Mouse (Mus musculus) ovary, postnatal 10 days (tissue): ENCODE results near the gene Gsap.
A peak's percentile ranks its signal among the peaks of the same experiment; 100 is the strongest.
"Not testable (repeated sequence)": the region's sequence is repeated elsewhere in the genome, so short reads cannot be mapped to it uniquely, and the experiment has no call there.

ENCODE experiments used
- DNase-seq: peaks from one replicate; pipeline ENCODE4 v3.0.0; 2022; ENCODE audit warnings: low spot score

The Gsap gene

GRCm38 (mm10) chr5:21185764-21186685 is at the start of gene Gsap:
TSS of gene Gsap (plus strand) at chr5:21186255.
- DNase-seq = peak; percentile 43

DNA sequence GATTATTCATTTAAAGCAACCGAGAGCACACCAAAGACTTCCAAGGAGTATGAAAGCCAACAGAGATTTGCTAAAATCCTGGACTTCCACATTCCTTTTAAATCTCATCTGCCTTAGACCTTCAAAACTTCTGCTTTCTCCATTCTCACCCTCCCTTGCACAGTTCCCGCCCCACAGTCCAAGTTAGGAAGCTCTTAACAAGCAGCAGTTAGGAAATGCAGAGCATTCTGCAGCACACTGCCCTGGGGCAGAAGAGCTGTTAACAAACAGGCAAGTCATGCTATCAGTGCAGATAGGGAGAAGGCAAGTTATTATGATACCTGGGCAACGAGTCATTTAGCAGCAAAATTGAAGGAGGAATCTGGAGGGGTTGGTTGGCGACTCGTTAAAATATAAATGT is 49.5 kb upstream of the Gsap start:
- no peak for DNase-seq

DNA sequence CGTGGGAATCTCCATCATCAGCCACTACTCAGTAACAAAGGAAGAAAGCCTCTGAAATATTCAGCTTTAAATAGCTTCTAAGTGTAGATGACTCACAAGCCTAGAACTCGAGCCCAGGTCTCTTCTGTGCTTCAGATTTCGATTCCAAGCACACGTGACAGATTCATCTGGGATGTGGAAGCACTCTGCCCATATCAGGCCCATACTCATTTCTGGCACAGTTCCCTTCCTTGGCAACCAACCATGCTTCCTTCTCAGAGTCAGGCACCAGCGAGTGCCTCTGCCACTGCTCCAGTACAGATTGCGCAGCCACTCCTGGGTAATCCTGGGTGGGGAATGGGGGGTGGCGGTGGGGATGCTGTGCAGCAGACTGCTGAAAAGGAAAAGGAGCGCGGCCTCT is 46.5 kb upstream of the Gsap start:
- DNase-seq = no peak

DNA sequence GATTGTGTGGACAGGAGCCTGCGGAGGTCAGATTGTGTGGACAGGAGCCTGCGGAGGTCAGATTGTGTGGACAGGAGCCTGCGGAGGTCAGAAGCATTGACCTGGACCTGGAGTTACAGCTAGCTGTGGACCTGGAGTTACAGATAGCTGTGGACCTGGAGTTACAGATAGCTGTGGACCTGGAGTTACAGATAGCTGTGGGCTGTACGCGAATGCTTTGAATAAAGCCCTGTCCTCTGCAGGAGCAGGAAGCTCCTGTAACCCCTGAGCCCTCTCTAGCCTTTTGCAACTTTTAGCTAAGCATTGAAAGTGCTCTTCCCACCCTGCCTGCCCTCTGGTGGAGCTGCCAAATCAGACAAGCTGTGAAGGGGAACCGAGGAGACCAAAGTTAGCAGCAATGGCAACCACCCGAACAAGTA is 44.9 kb upstream of the Gsap start:
- DNase-seq = not testable (repeated sequence)

GRCm38 (mm10) chr5:21141626-21142025 is 44.4 kb upstream of the Gsap start:
- no peak for DNase-seq

DNA sequence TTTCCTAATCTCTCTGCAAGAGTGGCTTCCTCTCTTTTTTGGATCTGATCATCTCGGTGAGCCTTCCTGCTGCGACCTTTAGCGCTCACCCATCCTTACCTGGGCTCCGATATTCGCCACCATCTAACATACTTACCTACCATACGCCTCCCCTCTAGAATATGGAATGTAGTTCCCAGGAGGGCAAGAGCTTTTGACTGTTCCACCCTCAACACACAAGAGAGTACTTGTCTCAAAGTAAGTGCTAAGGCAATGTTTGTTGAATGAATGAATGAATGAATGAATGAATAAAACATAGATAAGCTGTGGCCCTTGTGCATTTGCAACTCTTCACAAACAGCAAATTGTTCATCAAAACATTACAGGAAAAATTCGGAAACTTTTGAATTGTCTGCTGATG is 43.0 kb upstream of the Gsap start:
- no peak for DNase-seq

GRCm38 (mm10) chr5:21144506-21145169 is 41.4 kb upstream of the Gsap start:
- no peak for DNase-seq

- DNase-seq = no peak
These were observed 37.7 kb upstream of the Gsap start for GRCm38 (mm10) chr5:21148358-21148757.

GRCm38 (mm10) chr5:21153672-21154071 is 32.4 kb upstream of the Gsap start:
- DNase-seq = no peak

DNA sequence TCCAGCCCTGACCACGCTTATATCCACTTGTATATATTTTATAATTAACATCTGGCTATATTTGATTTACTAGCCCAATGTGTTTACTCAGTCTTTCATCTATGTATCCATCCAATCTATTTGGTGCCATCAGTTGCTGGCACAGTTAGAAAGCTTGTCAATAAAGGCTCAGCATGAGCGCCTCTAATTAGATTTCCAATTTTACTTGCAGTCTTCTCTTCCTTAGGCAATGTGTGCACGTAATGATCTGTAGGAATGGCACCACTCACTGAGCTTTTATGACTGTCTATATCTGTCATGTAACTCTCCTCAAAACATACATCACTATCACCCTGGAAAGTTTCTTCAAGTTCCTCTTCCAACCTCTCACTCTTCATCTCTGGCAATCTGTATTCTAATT is 29.3 kb upstream of the Gsap start:
- no peak for DNase-seq

DNA sequence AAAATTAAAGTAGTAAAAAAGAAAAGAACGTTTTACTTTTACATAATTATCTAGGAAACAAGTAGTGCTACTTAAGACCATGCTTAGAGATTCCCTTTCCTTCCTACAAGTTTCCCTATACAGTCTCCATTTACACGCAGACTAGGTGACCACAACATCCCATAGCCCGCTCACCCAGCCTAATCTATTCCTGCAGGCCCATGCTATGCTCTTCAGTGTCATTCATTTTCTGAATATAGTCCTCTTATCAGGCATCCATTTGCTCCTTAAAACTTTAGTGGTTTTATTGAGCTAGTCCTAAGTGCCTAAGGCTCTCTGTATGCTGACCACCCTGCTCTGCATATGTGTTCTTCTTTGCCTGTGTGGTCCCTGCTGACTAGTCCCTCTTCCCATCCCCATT is 26.5 kb upstream of the Gsap start:
- DNase-seq = no peak

- DNase-seq = no peak
These were observed 25.3 kb upstream of the Gsap start for GRCm38 (mm10) chr5:21160781-21161180.

- DNase-seq = no peak
These were observed 22.6 kb upstream of the Gsap start for GRCm38 (mm10) chr5:21163421-21163820.

DNA sequence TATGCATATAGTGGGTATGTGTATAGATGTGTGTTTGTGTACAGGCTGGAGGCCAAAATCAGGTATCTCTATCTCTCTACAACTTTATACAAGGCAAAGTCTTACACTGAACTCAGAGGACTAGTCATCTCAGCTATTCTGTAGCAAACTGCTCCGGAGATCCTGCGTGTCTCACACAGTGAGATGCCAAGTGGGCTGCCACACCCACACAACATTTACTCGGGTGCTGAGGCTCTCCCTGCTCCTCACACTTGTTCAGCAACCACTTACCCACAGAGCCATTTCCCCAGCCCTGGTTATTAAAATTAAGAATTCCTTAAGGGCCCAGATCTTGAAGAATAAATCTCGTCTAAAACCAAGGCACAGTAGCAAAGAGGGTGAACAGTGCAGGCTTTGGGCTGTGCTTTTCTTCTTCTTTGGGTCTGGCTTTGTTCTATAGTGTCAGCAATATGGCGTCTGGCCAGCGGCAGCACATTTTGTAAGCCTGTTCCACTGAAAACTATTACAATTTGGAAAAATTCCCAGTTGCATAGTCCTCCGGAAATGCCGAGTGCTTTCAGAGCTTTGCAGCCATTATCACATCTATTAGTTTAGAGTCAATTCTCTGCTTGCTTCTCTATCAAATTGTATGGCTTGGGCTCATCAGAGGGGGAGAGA is 17.2 kb upstream of the Gsap start:
- DNase-seq = no peak

DNA sequence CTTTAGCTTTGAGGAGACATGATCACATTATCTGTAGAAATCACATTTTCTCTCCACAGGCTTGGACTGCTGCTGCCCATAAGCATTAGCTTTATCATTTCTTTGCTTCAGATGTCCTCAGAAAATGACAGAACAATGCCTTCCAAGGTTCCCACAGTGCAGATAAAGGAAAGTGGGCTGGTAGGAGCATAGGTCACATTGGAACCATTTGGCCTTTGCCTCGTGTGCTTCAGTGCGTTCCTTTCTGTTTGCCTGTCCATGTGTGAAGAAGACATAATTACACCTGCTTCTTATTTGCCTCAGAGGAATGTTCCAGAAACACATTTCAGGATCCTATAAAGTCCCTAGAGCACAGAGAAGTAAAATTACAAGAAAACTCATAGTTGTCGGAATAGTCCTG is 16.7 kb upstream of the Gsap start:
- DNase-seq = no peak

DNA sequence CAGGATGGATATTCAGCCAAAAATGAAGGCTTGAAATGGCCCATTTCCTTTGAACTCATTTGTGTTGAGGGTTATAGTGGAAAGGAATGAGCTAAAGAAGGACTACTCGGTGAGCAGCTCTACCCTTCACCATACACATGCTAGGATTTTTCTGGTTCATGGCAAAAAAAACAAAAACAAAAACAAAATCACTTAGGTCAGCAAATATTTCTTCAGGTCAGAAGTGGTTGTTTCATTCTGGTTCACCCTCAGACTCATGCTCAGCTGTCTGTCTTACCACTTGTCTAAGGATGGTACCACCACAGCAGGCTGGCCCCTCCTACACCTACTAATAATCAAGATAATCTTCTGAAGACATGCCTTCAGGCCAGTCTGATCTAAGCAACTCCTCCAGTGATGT is 16.2 kb upstream of the Gsap start:
- DNase-seq = no peak

GRCm38 (mm10) chr5:21170440-21170839 is 15.6 kb upstream of the Gsap start:
- DNase-seq = no peak

DNA sequence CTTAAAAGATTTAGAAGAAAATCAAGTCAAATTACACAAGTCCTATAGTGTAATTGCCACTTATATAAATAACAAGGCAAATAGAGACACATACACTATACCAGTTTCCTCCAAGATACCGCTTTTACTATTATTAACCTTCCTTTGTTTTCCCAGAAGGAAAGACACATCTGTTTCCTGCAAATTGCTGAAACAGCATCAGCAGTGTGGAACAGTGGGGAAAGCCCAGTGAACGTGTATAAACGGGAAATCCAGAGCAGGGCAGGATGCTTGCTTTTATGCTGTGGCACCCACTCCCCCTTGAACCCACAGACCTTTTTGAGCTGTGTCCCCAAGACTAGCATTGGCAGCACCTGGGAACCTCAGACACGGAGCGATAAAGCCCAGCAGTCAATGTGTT is 15.2 kb upstream of the Gsap start:
- no peak for DNase-seq

DNA sequence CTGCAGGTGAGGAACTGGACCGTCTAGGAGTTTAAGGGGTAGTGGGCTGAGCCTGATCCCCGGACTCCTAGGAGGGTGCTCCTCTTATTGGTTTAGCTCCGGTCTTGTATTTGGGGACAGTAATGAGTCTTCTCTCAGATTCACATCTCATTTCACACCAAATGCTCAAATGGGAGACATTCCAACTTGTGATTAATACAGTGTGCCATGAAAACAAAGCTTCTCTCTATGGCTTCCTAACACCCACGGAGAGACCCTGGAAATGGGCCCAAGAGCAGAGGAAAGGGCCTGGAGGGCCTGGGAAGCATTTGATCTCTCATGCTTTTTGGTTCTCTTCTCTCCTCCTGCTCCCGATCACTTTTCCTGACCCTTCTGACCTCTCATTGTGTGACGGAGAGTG is 14.7 kb upstream of the Gsap start:
- no peak for DNase-seq

DNA sequence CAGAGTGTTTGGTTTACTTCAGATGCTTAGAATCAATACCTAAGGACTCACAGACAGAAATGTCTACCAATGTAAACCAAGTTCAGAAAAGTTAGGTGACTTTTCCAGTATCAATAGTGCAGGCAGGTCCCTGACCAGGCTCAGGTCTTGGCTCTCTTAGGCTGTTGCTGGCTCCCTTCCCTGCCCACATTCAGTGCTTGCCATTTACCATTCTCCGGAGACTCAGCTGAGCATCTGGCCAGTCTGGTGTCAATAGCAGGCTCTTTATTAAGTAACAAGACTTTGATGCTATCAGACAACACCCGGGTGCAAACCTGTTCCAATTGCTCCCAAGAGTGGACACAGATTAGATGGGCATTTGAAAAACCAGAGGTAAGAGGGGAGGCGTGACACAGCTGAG is 13.7 kb upstream of the Gsap start:
- no peak for DNase-seq

GRCm38 (mm10) chr5:21175132-21176112 is 10.6 kb upstream of the Gsap start:
- no peak for DNase-seq

DNA sequence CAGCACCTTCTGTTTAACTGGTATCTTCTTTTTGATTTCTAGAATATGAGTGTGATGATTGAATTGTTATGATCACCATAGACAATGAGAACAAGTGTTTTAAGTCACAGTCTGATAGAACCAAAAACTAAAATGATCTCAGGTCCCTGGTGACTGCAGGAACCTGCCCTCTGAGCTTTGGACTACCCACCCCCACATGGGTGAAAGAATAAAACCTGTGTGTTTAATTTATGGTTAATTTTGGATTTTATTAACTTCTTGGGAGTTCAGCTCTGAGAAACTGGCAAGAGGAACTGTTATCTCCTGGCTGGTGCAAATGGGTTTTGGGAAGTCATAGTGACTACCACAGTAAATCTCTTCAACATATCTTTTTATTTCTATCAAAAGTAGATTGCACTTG is 6.6 kb upstream of the Gsap start:
- no peak for DNase-seq
